Mouse (Mus musculus) frontal cortex, adult 2 months (tissue): Measurements from ENCODE around the gene Spag7. TPM values are rescaled to one million over a fixed set of nuclear protein-coding genes. Genes with fewer than 3 reads are reported as not detected.

Experiments used
- polyA plus RNA-seq: library from polyadenylated mRNA; depleted of rRNA; stranded (reverse); fragments of >200 nt; gene quantifications from 2 replicates; pipeline ENCODE4 v1.2.3, GENCODE M21; 2012; rRNA removed

Gene Spag7
- polyA plus RNA-seq, 1 experiment: 104 TPM

Other genes starting within 250 kb of the Spag7 start
- gene Arrb2, start 236.8 kb downstream of the Spag7 start, polyA plus RNA-seq: 64.1 and 69.8 TPM in 2 replicates
- 15.8 and 17.3 TPM in 2 replicates for gene Med11, start 217.5 kb downstream of the Spag7 start, polyA plus RNA-seq
- gene Zmynd15, start 210.0 kb downstream of the Spag7 start, polyA plus RNA-seq: 0.57 and 0.72 TPM in 2 replicates
- gene Cxcl16, start 209.4 kb downstream of the Spag7 start, polyA plus RNA-seq: 3.2 and 3.7 TPM in 2 replicates
- gene Tm4sf5, start 164.2 kb downstream of the Spag7 start, polyA plus RNA-seq: 0.65 and 1.1 TPM in 2 replicates
- 1.6 and 4.3 TPM in 2 replicates for gene Vmo1, start 154.8 kb downstream of the Spag7 start, polyA plus RNA-seq
- gene Gltpd2, start 150.2 kb downstream of the Spag7 start, polyA plus RNA-seq: 0.13 TPM in 1 of 2 replicates, not detected in the other
- 245 and 249 TPM in 2 replicates for gene Psmb6, start 144.0 kb downstream of the Spag7 start, polyA plus RNA-seq
- not detected in 2 replicates for gene Gm40193, start 136.5 kb downstream of the Spag7 start, polyA plus RNA-seq
- 23.4 and 28.6 TPM in 2 replicates for gene Pld2, start 129.4 kb downstream of the Spag7 start, polyA plus RNA-seq
- 285 and 322 TPM in 2 replicates for gene Mink1, start 106.5 kb downstream of the Spag7 start, polyA plus RNA-seq
- not detected in 2 replicates for gene 4930544D05Rik, start 53.6 kb downstream of the Spag7 start, polyA plus RNA-seq
- gene Chrne, start 50.2 kb downstream of the Spag7 start, polyA plus RNA-seq: 0.30 and 0.42 TPM in 2 replicates
- gene Gp1ba, start 30.3 kb downstream of the Spag7 start, polyA plus RNA-seq: not detected in 2 replicates
- 119 and 125 TPM in 2 replicates for gene Rnf167, start 22.2 kb downstream of the Spag7 start, polyA plus RNA-seq
- gene Slc25a11, start 21.9 kb downstream of the Spag7 start, polyA plus RNA-seq: 132 and 138 TPM in 2 replicates
- 273 and 299 TPM in 2 replicates for gene Pfn1, start 14.8 kb downstream of the Spag7 start, polyA plus RNA-seq
- gene Eno3, start 12.2 kb downstream of the Spag7 start, polyA plus RNA-seq: 23.9 and 28.4 TPM in 2 replicates
- gene Camta2, start 18.7 kb upstream of the Spag7 start, polyA plus RNA-seq: 95.6 and 121 TPM in 2 replicates
- 3.5 and 3.9 TPM in 2 replicates for gene Inca1, start 30.7 kb upstream of the Spag7 start, polyA plus RNA-seq
- gene Kif1c, start 31.1 kb upstream of the Spag7 start, polyA plus RNA-seq: 45.2 and 48.5 TPM in 2 replicates
- 8.7 and 9.8 TPM in 2 replicates for gene Zfp3, start 94.8 kb upstream of the Spag7 start, polyA plus RNA-seq
- 0.08 TPM in 1 of 2 replicates, not detected in the other for gene Scimp, start 143.2 kb upstream of the Spag7 start, polyA plus RNA-seq
- gene Rabep1, start 175.4 kb upstream of the Spag7 start, polyA plus RNA-seq: 35.3 and 40.6 TPM in 2 replicates